Mouse (Mus musculus) liver, embryonic 14.5 days (tissue): Measurements from ENCODE around the gene Ptn.

Experiments
- CTCF ChIP-seq: IDR thresholded peaks from 2 replicates; pipeline ENCODE4 v1.5.1; 2016; ENCODE audit warnings: antibody characterized with exemption, low read depth, control low read depth
- EP300 ChIP-seq: IDR thresholded peaks from 2 replicates; pipeline ENCODE4 v1.6.1; 2016; ENCODE audit warnings: antibody characterized with exemption, low read depth

- no peak for TF ChIP-seq EP300
- no peak for TF ChIP-seq CTCF
Measured at GRCm38 (mm10) chr6:36671274-36671673, 138.7 kb downstream of the Ptn start.
